Mouse (Mus musculus) CD4-positive, CD25-positive, alpha-beta regulatory T cell, adult 4 months (primary cell): Measurements from ENCODE around the gene Cyth4. TPM values are rescaled to one million over a fixed set of nuclear protein-coding genes. Genes with fewer than 3 reads are reported as not detected.
A peak's percentile ranks its signal among the peaks of the same experiment; 100 is the strongest.

Experiments used
- ATAC-seq: one replicate; pipeline ENCODE4 v1.8.0; 2017
- polyA plus RNA-seq, 2 experiments: library from polyadenylated mRNA; unstranded; fragments of 100-300 nt; shearing (Covaris generic); gene quantifications; one replicate each; pipeline ENCODE4 v1.2.1; 2017

Cyth4 gene
- polyA plus RNA-seq, 2 experiments from 2014 or later = 299 to 603 TPM

- ATAC-seq = peak; percentile 74
Observed at GRCm38 (mm10) chr15:78623426-78623825, 26.6 kb downstream of the Cyth4 start.

DNA sequence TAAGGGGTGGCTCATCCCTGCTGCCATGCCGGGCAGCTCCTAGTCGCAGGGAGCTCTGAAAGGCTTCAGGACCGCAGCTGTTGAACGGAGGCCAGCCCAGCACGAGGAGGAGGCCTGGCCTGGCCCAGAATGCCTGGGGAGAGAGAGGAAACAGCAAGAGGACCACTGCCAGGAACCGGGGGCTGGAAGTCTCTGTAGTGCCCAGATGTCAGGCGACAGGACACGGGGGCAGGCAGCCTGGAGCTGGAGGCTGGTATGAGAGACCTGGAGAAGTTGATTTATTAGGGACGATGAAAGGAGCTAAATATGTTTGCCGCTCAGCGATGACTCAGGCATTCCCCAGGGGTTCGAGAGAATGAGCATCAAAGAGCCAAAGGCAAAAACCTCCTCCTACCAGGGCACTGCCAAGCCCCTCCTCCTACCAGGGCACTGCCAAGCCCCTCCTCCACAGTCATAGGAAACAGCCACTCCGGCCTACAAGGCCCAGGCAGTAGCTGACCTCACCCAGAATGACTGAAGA is 27.6 kb downstream of the Cyth4 start:
- ATAC-seq = no peak

- ATAC-seq = no peak
Observed at GRCm38 (mm10) chr15:78624961-78625360, 28.1 kb downstream of the Cyth4 start.

DNA sequence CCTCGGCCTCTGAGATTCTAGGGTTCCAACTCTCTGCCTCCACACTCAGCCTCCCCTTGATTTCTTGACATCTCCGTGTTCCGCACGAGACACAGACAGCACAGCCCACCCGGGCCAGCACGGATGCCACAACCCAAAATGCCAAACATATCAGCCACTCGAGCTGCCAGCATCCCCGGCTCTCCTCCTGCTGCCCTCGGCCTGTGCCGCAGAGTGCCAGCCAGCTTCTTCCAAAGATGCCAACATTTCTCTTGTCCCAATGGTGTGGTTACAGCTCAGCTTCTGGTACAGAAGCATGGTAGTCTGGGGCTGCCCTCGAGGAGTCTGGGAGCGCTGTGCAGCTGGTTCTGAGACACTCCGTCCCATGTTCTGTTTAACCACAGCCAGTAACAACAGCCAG is 29.4 kb downstream of the Cyth4 start:
- no peak for ATAC-seq

DNA sequence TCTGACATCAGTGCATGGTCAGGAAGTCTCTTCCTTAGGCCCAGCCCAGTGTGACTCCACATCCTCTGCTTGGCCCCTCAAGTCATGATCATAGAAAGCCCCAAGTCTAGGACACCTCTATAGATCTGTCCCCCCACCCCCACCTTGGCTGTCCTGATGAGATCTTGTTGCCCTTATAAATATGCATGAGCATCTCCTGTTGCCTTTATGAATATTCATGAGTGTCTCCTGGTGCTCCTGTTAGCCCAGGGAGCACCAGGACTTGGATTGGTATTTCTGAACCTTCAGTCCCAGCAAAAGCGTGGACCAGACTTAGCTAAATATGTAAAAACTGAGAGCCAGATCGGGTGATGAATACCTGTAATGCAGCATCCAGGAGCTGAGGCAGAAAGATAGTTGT is 35.5 kb downstream of the Cyth4 start:
- no peak for ATAC-seq

GRCm38 (mm10) chr15:78633413-78633812 is 36.6 kb downstream of the Cyth4 start:
- ATAC-seq = no peak

DNA sequence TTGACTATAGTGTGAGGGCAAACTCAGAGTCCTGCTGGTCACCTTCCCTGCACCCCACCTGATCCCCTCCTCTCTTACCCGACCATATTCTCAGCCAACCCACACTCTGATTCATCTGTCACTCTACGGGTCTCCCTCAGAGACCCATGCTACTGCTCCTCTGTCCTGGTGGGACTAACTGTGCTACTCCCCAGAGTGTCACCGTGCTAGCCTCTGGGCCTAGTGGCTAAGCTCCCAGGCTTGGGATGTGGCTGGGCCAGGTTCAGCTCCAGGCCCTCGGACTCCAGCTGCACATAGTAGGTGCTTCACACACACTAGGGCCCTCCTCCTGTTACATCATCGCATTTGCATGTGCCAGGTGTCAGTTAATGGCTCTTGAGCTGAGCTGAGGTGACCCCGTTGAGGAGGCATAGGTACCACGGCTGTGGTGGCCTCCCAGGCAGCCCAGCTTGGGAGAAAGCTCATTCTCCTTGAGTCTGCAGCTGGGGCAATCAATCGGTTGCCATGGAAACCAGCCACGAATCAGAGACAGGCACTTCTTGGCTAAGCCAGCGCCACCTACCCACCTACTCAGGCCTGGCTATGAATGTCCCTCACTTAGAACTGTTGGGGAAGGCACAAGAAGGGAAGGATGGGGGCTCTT is 37.4 kb downstream of the Cyth4 start:
- no peak for ATAC-seq

DNA sequence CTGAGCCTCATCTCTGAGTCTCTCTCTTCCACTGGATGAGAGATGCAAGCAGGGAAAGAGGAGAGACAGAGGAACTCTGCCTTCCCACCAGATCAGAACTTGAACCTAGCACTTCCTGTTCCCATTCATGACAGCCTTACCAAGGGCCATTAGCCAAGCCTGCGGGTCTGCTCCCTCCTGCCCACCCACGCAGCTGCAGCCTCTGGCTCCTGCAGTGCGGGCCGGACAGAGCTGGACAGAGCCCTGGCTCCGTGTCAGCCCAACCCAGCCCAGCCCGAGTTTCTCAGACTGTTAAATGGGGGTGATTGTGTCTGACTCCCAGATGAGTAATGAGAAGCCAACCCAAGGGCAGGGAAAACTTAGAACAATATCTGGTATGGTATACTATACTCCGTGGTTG is 38.4 kb downstream of the Cyth4 start:
- no peak for ATAC-seq

DNA sequence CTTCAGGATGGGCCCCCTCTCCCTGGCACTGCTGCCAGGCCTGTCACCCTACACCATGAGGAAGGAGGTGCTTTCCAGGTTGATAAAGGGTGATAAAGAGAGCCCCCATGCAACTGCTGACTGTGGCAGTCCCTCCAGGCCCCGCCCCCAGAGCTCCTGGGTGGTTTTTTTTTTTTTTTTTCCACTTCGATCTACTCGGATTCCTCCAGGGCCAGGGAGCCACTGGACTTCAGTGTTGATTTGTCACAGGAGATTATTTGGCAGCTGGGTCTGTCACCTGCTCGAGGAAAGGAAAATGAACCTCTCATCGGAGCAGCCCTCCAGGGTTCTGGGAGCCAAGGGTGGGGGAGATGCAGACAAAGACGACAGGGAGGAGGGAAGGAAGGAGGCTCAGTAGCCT is 46.8 kb downstream of the Cyth4 start:
- ATAC-seq = no peak

- no peak for ATAC-seq
Observed at GRCm38 (mm10) chr15:78644606-78645005, 47.8 kb downstream of the Cyth4 start.

DNA sequence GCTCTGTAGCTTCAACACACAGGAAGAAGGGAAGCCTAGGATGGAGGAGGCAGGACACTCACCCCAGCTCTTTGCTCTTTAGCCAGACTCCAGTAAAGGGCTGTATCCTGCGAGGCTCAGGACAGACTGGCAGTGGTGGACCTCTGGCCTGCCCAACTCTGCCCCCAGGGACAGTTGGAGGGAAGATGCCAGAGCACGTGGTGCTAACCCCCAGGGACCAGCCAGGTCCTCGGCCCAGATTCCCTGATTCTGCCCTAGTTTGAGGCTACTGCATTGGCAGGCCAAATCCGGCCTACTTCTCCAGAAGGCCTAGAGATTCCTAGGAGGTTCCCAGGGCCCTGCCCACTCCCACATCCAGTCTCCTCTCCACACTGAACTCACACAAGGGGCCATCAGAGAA is 50.9 kb downstream of the Cyth4 start:
- ATAC-seq = no peak

DNA sequence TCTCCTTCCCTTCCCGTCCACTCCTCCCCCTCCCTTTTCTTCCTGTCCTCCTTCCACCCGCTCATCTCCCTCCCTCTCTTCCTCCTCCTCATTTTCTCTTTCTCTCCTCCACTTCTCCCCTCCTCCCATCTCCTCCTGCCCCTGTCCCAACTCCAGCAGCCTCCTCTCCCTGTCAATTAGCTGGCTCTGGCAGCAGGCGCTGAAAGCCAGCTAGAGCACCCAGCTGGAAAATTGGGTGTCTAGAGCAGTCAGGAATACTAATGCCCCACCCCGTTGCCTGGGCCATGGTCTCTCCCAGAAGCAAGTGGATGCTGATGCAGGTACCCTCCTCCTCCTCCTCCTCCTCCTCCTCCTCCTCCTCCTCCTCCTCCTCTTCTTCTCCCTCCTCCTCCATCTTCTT is 54.3 kb downstream of the Cyth4 start:
- no peak for ATAC-seq

GRCm38 (mm10) chr15:78664268-78664667 is 67.4 kb downstream of the Cyth4 start:
- ATAC-seq = no peak

DNA sequence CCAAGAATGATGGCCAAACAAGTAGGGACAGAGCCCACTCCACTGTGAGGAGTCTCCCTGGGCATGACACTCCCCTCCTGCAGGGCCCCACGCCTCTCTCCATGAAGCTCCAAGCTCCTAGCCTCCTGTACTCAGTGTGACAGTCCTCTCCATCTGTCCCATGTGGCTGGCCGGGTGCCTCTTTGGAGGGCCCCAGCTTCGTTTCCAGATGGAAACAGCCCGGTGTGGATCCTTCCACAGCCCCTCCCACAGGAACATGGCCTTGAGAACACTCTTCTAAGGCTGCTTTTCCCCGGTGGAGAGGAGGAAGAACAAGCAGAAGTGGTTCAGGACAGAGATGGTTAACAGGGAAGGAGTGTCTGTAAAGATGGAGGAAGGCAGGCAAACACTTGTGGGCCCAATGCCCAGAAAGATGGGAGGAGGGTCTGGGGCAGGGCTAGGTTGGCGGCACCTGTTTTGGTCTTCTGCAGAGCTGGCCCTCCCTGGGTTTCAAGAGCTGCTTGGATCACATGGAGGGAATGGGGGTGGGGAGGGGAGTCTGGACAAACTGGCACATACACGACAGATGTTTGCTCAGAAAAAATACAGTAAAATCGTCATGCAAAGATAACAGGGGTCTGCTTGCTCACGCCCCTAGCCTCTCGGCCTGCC is 72.5 kb downstream of the Cyth4 start:
- no peak for ATAC-seq

GRCm38 (mm10) chr15:78670341-78670740 is 73.5 kb downstream of the Cyth4 start:
- ATAC-seq = no peak

Other genes starting within 250 kb of the Cyth4 start
- not detected for gene Tex33, start 201.1 kb upstream of the Cyth4 start, polyA plus RNA-seq
- gene Tst, start 191.1 kb upstream of the Cyth4 start, polyA plus RNA-seq = 1 to 10 TPM; 1.6 to 2.8 TPM
- gene Mpst, start 190.6 kb upstream of the Cyth4 start, polyA plus RNA-seq = 1 to 10 TPM; 1.2 to 5.7 TPM
- 1 to 10 TPM; 5.1 to 5.5 TPM for gene Kctd17, start 168.5 kb upstream of the Cyth4 start, polyA plus RNA-seq
- gene Tmprss6, start 128.4 kb upstream of the Cyth4 start, polyA plus RNA-seq = not detected
- 100 to 1,000 TPM; 529 to 771 TPM for gene Il2rb, start 101.8 kb upstream of the Cyth4 start, polyA plus RNA-seq
- gene C1qtnf6, start 65.6 kb upstream of the Cyth4 start, polyA plus RNA-seq = 10 to 100 TPM; 10.2 to 14.3 TPM
- gene Sstr3, start 52.4 kb upstream of the Cyth4 start, polyA plus RNA-seq = not detected
- gene Rac2, start 24.3 kb upstream of the Cyth4 start, polyA plus RNA-seq = 1,000 to 10,000 TPM; 2,983 to 4,093 TPM
- gene Elfn2, start 121.7 kb downstream of the Cyth4 start, polyA plus RNA-seq = under 1 TPM in 1 of 2 experiments, not detected in 1; 0.10 TPM
- gene Mfng, start 176.4 kb downstream of the Cyth4 start, polyA plus RNA-seq = 100 to 1,000 TPM in 1 of 2 experiments, 10 to 100 TPM in 1; 61.3 to 136 TPM
- gene Card10, start 206.0 kb downstream of the Cyth4 start, polyA plus RNA-seq = not detected
- not detected for gene Cdc42ep1, start 245.6 kb downstream of the Cyth4 start, polyA plus RNA-seq